Mouse (Mus musculus) lung, postnatal 0 days (tissue): ENCODE results near the gene Stim1.

ENCODE experiments used
- CTCF ChIP-seq: IDR thresholded peaks from 2 replicates; pipeline ENCODE4 v1.5.1; 2016; ENCODE audit warnings: antibody characterized with exemption, mild to moderate bottlenecking
- EP300 ChIP-seq: IDR thresholded peaks from 2 replicates; pipeline ENCODE4 v1.6.1; 2016; ENCODE audit warnings: antibody characterized with exemption, mild to moderate bottlenecking, control low read depth

- TF ChIP-seq CTCF = no peak
- TF ChIP-seq EP300 = no peak
Measured at GRCm38 (mm10) chr7:102415841-102416240, 148.2 kb downstream of the Stim1 start.
